Mouse (Mus musculus): ENCODE measurements at regions not wholly inside any gene's neighbourhood (a gene's known extent, or its start where the extent isn't known, plus 50 kb on each side); places are given as distances from the start of the nearest gene placed in this dataset.

GRCm38 (mm10) chr9:111838069-111838820 is 148.1 kb upstream of the Stac start:
- DNase-seq (ENCODE audit: low spot score): no peak

- no peak for DNase-seq (ENCODE audit: low spot score)
These were observed 131.9 kb upstream of the Stac start for GRCm38 (mm10) chr9:111822094-111822493.

GRCm38 (mm10) chr9:111817461-111817860 is 127.3 kb upstream of the Stac start:
- DNase-seq (ENCODE audit: low spot score): no peak

DNA sequence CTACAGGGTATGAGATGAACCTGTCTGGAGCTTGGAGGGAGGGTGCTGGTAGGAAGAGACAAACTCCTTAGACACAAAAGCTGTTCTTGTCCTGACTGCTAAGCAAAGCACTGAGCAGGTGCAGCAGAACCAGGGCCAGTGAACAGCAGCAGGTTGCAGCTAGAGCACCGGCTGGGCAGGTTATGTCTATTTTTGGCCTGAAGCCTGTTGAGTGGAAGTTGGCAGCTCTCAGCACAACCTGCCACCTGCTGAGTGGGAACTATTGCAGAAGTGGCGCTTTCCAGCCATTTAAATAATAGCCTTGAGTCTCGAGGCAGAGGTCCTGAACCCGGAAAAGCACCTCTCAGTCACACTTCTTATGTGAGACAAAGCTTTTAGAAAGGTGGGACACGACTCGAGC is 114.8 kb upstream of the Stac start:
- DNase-seq (ENCODE audit: low spot score): no peak

- DNase-seq (ENCODE audit: low spot score): no peak
These were observed 111.2 kb upstream of the Stac start for GRCm38 (mm10) chr9:111801381-111801780.

DNA sequence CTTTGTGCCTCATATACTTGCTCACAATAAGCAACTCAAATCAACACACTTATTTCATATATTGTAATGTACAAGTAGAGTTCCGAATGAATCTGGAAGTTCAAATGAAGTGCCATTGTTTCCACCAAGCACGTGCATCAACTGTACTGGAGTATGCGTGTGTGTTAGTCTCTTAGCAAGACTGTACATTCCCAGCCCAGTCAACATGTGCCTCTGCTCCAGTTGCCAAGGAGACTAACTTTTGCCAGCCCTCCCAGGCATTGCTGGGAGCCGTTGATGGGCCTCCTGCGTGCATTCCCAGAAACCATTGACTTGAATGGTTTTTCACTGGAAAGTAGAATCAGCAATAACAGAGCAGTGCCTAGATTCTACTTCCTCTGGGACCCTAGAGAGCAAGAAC is 110.7 kb upstream of the Stac start:
- no peak for DNase-seq (ENCODE audit: low spot score)

DNA sequence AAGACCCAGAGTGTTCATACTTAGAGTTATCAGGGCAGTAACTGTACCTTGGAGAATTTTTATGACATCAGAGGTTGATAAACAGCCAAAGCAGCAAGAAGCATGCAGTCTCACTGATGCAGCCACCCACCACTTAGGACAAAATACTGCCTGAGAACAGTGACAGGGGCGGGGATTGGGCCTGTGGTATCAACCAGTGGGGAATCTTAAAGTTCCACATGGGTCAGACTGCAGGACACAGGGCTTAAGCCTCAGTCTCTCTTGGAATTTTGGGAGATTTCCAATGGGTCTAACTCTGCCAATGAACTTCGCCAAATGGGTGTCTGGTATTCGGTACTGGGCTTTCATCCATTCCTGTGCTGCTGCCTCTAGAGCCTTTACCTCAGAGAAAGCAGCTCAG is 88.8 kb upstream of the Stac start:
- DNase-seq (ENCODE audit: low spot score): no peak

DNA sequence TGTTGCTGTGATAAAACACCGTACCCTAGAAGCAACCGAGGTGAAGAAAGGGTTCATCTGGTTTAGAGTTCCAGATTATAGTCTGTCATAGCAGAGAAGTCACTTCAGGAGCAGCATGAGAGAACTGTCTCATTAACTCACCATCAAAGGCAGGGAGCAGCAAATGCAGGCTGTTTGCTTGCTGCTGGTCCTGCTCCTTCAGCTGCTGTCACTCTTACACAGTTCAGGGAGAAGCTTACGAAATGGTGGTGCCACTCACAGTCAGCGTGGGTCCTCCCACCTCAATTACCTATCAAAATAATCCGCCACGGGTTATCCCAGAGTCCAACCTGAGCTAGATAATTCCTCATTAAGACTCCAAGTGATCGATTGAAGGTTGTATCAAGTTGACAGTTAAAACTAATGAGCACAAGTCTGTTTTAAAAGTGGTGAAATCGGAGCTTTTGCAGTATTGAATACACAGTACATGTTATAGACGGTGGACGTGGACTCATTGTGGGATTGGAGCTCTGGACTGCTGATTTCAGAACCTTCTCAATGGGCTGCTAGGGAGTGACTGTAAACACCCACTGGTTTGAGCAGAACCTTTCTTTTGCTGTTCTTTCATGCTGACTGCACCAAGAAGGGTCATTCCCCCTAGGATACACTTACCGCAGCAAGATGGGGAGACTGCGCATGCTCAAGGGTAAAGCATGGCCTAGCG is 87.4 kb upstream of the Stac start:
- no peak for DNase-seq (ENCODE audit: low spot score)

GRCm38 (mm10) chr9:111774229-111774628 is 84.1 kb upstream of the Stac start:
- no peak for DNase-seq (ENCODE audit: low spot score)

GRCm38 (mm10) chr9:111762653-111763468 is 72.7 kb upstream of the Stac start:
- no peak for DNase-seq (ENCODE audit: low spot score)

DNA sequence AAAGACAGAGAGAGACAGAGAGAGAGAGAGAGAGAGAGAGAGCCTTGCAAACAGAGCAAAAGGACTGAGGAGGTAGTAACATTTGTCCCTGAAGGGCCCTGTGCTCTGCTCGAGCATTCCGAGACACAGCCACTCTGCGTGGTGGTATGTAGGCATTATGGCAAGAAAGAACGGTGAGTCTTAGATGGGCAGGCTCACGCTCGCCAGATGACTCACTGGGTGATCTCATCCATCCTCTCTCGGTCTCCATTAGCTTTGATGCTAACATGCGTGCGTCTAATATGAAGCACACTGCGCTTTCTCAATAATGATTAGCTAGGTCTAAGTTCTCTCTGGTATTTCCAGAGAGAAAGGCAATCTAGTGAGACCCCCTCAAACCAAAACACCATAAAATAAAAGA is 65.1 kb upstream of the Stac start:
- DNase-seq (ENCODE audit: low spot score): no peak

GRCm38 (mm10) chr9:111746151-111746550 is 56.0 kb upstream of the Stac start:
- DNase-seq (ENCODE audit: low spot score): no peak

DNA sequence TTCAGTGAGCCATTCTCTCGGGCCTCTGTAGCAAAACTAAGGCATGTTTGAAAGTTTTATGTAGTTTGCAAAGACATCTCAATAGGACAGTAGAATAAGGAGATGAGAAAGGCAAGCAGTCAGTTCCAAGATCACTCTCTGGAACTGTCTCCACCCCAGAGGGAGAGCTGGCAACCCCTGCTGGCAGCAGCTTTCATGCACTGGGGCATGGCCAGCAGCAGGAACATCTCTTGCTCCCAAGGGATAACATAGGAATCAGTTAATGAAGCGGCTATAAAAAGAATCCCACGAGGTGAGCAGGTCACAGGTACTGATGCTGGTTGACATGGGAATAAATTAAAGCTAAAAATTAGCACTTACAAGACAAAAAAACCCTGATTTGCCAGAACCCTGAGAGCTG is 55.1 kb upstream of the Stac start:
- no peak for DNase-seq (ENCODE audit: low spot score)
